8 mouse cellular contexts compared by ENCODE assay signal in the genomic region with DNA sequence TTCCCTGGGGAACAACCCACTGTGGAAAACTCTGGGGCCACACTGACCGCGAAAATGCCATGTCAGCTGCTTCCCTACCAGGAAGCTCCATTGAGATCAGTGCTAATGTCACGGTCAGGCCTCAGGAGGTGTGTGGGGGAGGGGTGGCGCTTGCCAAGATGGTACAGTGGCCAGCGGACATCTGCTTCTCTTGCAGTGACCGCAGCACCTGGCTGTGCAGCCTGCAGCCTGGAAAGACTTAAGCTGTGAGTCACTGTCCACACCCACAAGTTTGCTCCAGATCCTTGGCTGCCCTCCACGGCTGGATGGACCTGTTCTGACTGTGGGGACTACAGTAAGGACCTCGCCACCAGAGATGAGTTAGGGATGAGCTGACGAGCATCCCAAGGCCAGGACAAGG.
DNase-seq lines count a peak whose midpoint lies in the region; ATAC-seq and TF ChIP-seq lines count a peak whose summit lies in the region.

No protein-coding gene starts in this region.

- no peak for TF ChIP-seq CTCF in heart, adult 2 months (IDR thresholded peaks at IDR 0.05)
- no peak for TF ChIP-seq CTCF in Patski (IDR thresholded peaks at IDR 0.05)

- H3K36me3 ChIP-seq in heart, adult 2 months (ENCODE audit: control insufficient read depth, insufficient read depth, low read length): no peaks in the 10 kb centered on the region
- H3K36me3 ChIP-seq in heart, embryonic 11.5 days (ENCODE audit: control insufficient read depth, insufficient read depth, low read length): no peaks in the 10 kb centered on the region
- H3K36me3 ChIP-seq in forebrain, embryonic 12.5 days (replicated peaks): no peaks in the 10 kb centered on the region

- H3K4me3 ChIP-seq in heart, adult 2 months: no peak overlapping the region
- no peak overlapping the region for H3K4me3 ChIP-seq in heart, embryonic 11.5 days (ENCODE audit: low read depth, low read length)
- H3K4me3 ChIP-seq in forebrain, embryonic 12.5 days (replicated peaks): no peak overlapping the region

- H3K27me3 ChIP-seq in heart, adult 2 months (ENCODE audit: control insufficient read depth, insufficient read depth, low read length): no peaks in the 10 kb centered on the region
- H3K27me3 ChIP-seq in heart, embryonic 11.5 days (ENCODE audit: control insufficient read depth, insufficient read depth, low read length): no peaks in the 10 kb centered on the region
- no peaks in the 10 kb centered on the region for H3K27me3 ChIP-seq in Patski
- no peaks in the 10 kb centered on the region for H3K27me3 ChIP-seq in forebrain, embryonic 12.5 days

- no peaks in the 10 kb centered on the region for H3K79me2 ChIP-seq in heart, adult 2 months (replicated peaks; ENCODE audit: control insufficient read depth, insufficient read depth, low read length)

- no peak overlapping the region for H3K9ac ChIP-seq in heart, adult 2 months (ENCODE audit: low read depth, low read length)
- no peak overlapping the region for H3K9ac ChIP-seq in heart, embryonic 11.5 days (ENCODE audit: low read depth, low read length)
- no peak overlapping the region for H3K9ac ChIP-seq in forebrain, embryonic 12.5 days

- POLR2A ChIA-PET in Patski (lab: Charles Lee): interaction anchor here (0.8 to 1.9 kb wide), 7 partner anchors 13 to 67 kb away, joined by 3 to 8 read pairs (median 5); no protein-coding TSS in a partner anchor

- no peak overlapping the region for H3K27ac ChIP-seq in heart, adult 2 months
- H3K27ac ChIP-seq in heart, embryonic 11.5 days (ENCODE audit: low read depth, low read length): no peak overlapping the region
- no peak overlapping the region for H3K27ac ChIP-seq in forebrain, embryonic 12.5 days

- no peak for TF ChIP-seq EP300 in heart, adult 2 months (IDR thresholded peaks at IDR 0.05; ENCODE audit: insufficient read depth, low read depth, low read length)

- in situ Hi-C loops in Patski (cut with MboI; ENCODE audit: low pct_unique_long_range_greater_than_20kb): no loop called here

- no peak for ATAC-seq in heart, embryonic 11.5 days (replicated peaks; ENCODE audit: insufficient number of reproducible peaks, low FRiP score, low TSS enrichment)
- peak; percentile 92 for ATAC-seq in Patski
- no peak for ATAC-seq in forebrain, embryonic 12.5 days (ENCODE audit: low FRiP score)

- WGBS in heart, adult 2 months: 47% methylated on average over 9 of the region's 9 CpGs
- 68% methylated on average over 9 of the region's 9 CpGs for WGBS in heart, embryonic 11.5 days (ENCODE audit: insufficient replicate concordance)
- 90% methylated on average over 9 of the region's 9 CpGs for WGBS in forebrain, embryonic 12.5 days

- no peak for TF ChIP-seq POLR2A in heart, adult 2 months (IDR thresholded peaks at IDR 0.05; ENCODE audit: insufficient read depth, low read depth, low read length)

- no peak overlapping the region for H3K4me2 ChIP-seq in heart, embryonic 11.5 days
- H3K4me2 ChIP-seq in forebrain, embryonic 12.5 days: no peak overlapping the region

- peak; percentile 66 to 72 for DNase-seq in heart, adult 2 months
- peak; percentile 98 for DNase-seq in Patski (ENCODE audit: low read depth, low spot score)
- DNase-seq in gastrocnemius, adult 8-10 months (ENCODE audit: low spot score in 2 of 2): peak; percentile 57 to 70
- peak; percentile 73 for DNase-seq in kidney, postnatal 10 days
- DNase-seq in frontal cortex, postnatal 14 days (ENCODE audit: low spot score in 2 of 2): no peak
- no peak for DNase-seq in layer of hippocampus, postnatal 25 days (ENCODE audit: extremely low spot score in 1 of 2, low spot score in 1 of 2)

- CTCF ChIA-PET in Patski (lab: Charles Lee): interaction anchor here (1.0 to 3.0 kb wide), 5 partner anchors 13 to 92 kb away, joined by 3 to 8 read pairs (median 3); no protein-coding TSS in a partner anchor

- no peaks in the 10 kb centered on the region for H3K9me3 ChIP-seq in heart, embryonic 11.5 days (replicated peaks; ENCODE audit: control insufficient read depth, low read length)
- H3K9me3 ChIP-seq in forebrain, embryonic 12.5 days: no peaks in the 10 kb centered on the region

- H3K4me1 ChIP-seq in heart, adult 2 months (ENCODE audit: control insufficient read depth, insufficient read depth, low read length): peaks cover 7% of the 10 kb centered on the region
- peaks cover 3% of the 10 kb centered on the region; the same call in 1 of the 2 replicates for H3K4me1 ChIP-seq in heart, embryonic 11.5 days (ENCODE audit: control insufficient read depth, insufficient read depth, low read length)
- H3K4me1 ChIP-seq in forebrain, embryonic 12.5 days: peaks cover 3% of the 10 kb centered on the region; the same call in 1 of the 2 replicates

- intact Hi-C loops in heart, adult 2 months (cut with DNase I): loop anchor here (5.0 kb wide), 1 partner anchor 67 kb away; the partner anchor contains the start of gene Afap1l2

Comparison
In these comparisons a context has a peak if more than half of its experiments do, and no peak if none do; other contexts are left out.
1. DNase-seq: peak in heart, adult 2 months (2 of 2), Patski (single experiment), gastrocnemius, adult 8-10 months (2 of 2) and kidney, postnatal 10 days (single experiment); none in frontal cortex, postnatal 14 days (0 of 2) and layer of hippocampus, postnatal 25 days (0 of 2).